Mouse (Mus musculus) hindbrain, embryonic 14.5 days (tissue): ENCODE results near the gene Mbnl1. TPM values are rescaled to one million over a fixed set of nuclear protein-coding genes. Genes with fewer than 3 reads are reported as not detected.
"Not testable (repeated sequence)": the region's sequence is repeated elsewhere in the genome, so short reads cannot be mapped to it uniquely, and the experiment has no call there.

Experiments
- ATAC-seq: fragments of 200-750 bp; cut with Nextera tagmentation; 2 replicates; pipeline ENCODE4 v1.8.0; 2017; ENCODE audit warnings: moderate number of reproducible peaks, mild to moderate bottlenecking, moderate TSS enrichment, moderate library complexity; ENCODE audit not compliant: low FRiP score
- DNase-seq: peaks from one replicate; pipeline ENCODE4 v3.0.0-alpha.2; 2015; ENCODE audit warnings: low spot score
- H3K27ac ChIP-seq: fragments of 300-500 bp; sonication (generic); 2 replicates; pipeline ENCODE4 v1.5.1; 2014; ENCODE audit warnings: mild to moderate bottlenecking, moderate library complexity
- H3K27me3 ChIP-seq: fragments of 300-500 bp; sonication (generic); 2 replicates; pipeline ENCODE4 v1.6.1; 2014; ENCODE audit warnings: mild to moderate bottlenecking, low read length, mixed read lengths; ENCODE audit not compliant: control insufficient read depth, insufficient read depth
- H3K36me3 ChIP-seq: fragments of 300-500 bp; sonication (generic); replicated peaks from 2 replicates; pipeline ENCODE4 v1.6.1; 2014; ENCODE audit not compliant: control insufficient read depth, insufficient read depth
- H3K4me1 ChIP-seq: fragments of 300-500 bp; sonication (generic); replicated peaks from 2 replicates; pipeline ENCODE4 v1.6.1; 2014; ENCODE audit warnings: antibody characterized with exemption, low read length, mixed read lengths; ENCODE audit not compliant: control insufficient read depth, insufficient read depth
- H3K4me2 ChIP-seq: fragments of 300-500 bp; sonication (generic); replicated peaks from 2 replicates; pipeline ENCODE4 v1.6.1; 2014; ENCODE audit warnings: mild to moderate bottlenecking, moderate library complexity
- H3K4me3 ChIP-seq: fragments of 300-500 bp; sonication (generic); replicated peaks from 2 replicates; pipeline ENCODE4 v1.5.1; 2014; ENCODE audit warnings: mild to moderate bottlenecking, low read length
- H3K9ac ChIP-seq: fragments of 300-500 bp; sonication (generic); 2 replicates; pipeline ENCODE4 v1.6.1; 2014
- H3K9me3 ChIP-seq: fragments of 300-500 bp; sonication (generic); 2 replicates; pipeline ENCODE4 v1.6.1; 2016; ENCODE audit warnings: low read length; ENCODE audit not compliant: control insufficient read depth
- WGBS: fragments of 180-500 bp; shearing (Covaris S2); extraction: QIAGEN DNeasy Blood & Tissue Kit; methylation state at CpG from one replicate; pipeline ENCODE4 v1.1.7; 2014; 5-methylcytosine and 5-hydroxymethylcytosine counted together
- polyA plus RNA-seq: library from polyadenylated mRNA; unstranded; fragments of >200 nt; fragmentation: Nextera tagmentation; extraction: Ambion mirVana; gene quantifications from 2 replicates; pipeline ENCODE4 v1.2.1, GENCODE M21; 2014

Gene Mbnl1
- 63.2 TPM in 2 replicates for polyA plus RNA-seq

GRCm38 (mm10) chr3:60472681-60473177 is at the start of gene Mbnl1:
Gene Mbnl1, plus strand, starts transcription at chr3:60472830.
- no peak for DNase-seq
- Histone ChIP-seq H3K27ac (no peak within 1 kb of the TSS), H3K4me3 (no peak within 1 kb of the TSS), H3K27me3 (no peaks in the 10 kb centered on the region), H3K9me3 (no peaks in the 10 kb centered on the region), H3K4me1 (no peaks in the 10 kb centered on the region), H3K36me3 (no peaks in the 10 kb centered on the region), H3K4me2 (no peak within 1 kb of the TSS), H3K9ac (no peak within 1 kb of the TSS)
- no peak for ATAC-seq
- 74% methylated on average over 5 of the region's 5 CpGs for WGBS

GRCm38 (mm10) chr3:60424148-60424547 is 48.5 kb upstream of the Mbnl1 start:
- no peak for ATAC-seq
- H3K27me3 ChIP-seq, result no peaks in the 10 kb centered on the region
- H3K4me2 ChIP-seq, result no peak overlapping the region
- 85% methylated on average over 1 of the region's 1 CpGs for WGBS
- no peak overlapping the region for H3K4me3 ChIP-seq
- H3K36me3 ChIP-seq, result no peaks in the 10 kb centered on the region
- H3K9me3 ChIP-seq, result no peaks in the 10 kb centered on the region
- no peak for DNase-seq
- no peaks in the 10 kb centered on the region for H3K4me1 ChIP-seq
- no peak overlapping the region for H3K9ac ChIP-seq
- no peak overlapping the region for H3K27ac ChIP-seq

GRCm38 (mm10) chr3:60429049-60429448 is 43.6 kb upstream of the Mbnl1 start:
- no peak for ATAC-seq
- no peak for DNase-seq
- no peaks in the 10 kb centered on the region for H3K9me3 ChIP-seq
- H3K27ac ChIP-seq, result no peak overlapping the region
- no peak overlapping the region for H3K9ac ChIP-seq
- H3K4me3 ChIP-seq, result no peak overlapping the region
- H3K4me1 ChIP-seq, result no peaks in the 10 kb centered on the region
- 96% methylated on average over 5 of the region's 5 CpGs for WGBS
- no peaks in the 10 kb centered on the region for H3K27me3 ChIP-seq
- no peak overlapping the region for H3K4me2 ChIP-seq
- no peaks in the 10 kb centered on the region for H3K36me3 ChIP-seq

- H3K4me3 ChIP-seq, result no peak overlapping the region
- no peak for ATAC-seq
- H3K9ac ChIP-seq, result no peak overlapping the region
- DNase-seq, result no peak
- no peaks in the 10 kb centered on the region for H3K9me3 ChIP-seq
- no peak overlapping the region for H3K27ac ChIP-seq
- no peaks in the 10 kb centered on the region for H3K27me3 ChIP-seq
- H3K4me1 ChIP-seq, result no peaks in the 10 kb centered on the region
- H3K4me2 ChIP-seq, result no peak overlapping the region
- H3K36me3 ChIP-seq, result no peaks in the 10 kb centered on the region
Observed at GRCm38 (mm10) chr3:60437254-60437653, 35.4 kb upstream of the Mbnl1 start.

- no peaks in the 10 kb centered on the region for H3K4me1 ChIP-seq
- no peak overlapping the region for H3K27ac ChIP-seq
- H3K4me3 ChIP-seq, result no peak overlapping the region
- WGBS, result 76% methylated on average over 1 of the region's 1 CpGs
- no peak overlapping the region for H3K9ac ChIP-seq
- no peak overlapping the region for H3K4me2 ChIP-seq
- no peaks in the 10 kb centered on the region for H3K9me3 ChIP-seq
- DNase-seq (no peak), ATAC-seq (no peak)
- no peaks in the 10 kb centered on the region for H3K27me3 ChIP-seq
- no peaks in the 10 kb centered on the region for H3K36me3 ChIP-seq
Observed at GRCm38 (mm10) chr3:60437678-60438232, 34.9 kb upstream of the Mbnl1 start.

- Histone ChIP-seq H3K4me2 (no peak overlapping the region), H3K27ac (no peak overlapping the region), H3K4me1 (no peaks in the 10 kb centered on the region), H3K4me3 (no peak overlapping the region), H3K27me3 (no peaks in the 10 kb centered on the region), H3K36me3 (no peaks in the 10 kb centered on the region), H3K9ac (no peak overlapping the region), H3K9me3 (no peaks in the 10 kb centered on the region)
- 100% methylated on average over 1 of the region's 1 CpGs for WGBS
- DNase-seq (no peak), ATAC-seq (no peak)
Observed at GRCm38 (mm10) chr3:60438715-60439114, 33.9 kb upstream of the Mbnl1 start.

- DNase-seq (peak; percentile 32), ATAC-seq (peak; percentile 81; the same call in 1 of the 2 replicates)
- Histone ChIP-seq H3K27ac (peak overlapping the region; percentile 32; the same call in 1 of the 2 replicates), H3K9me3 (no peaks in the 10 kb centered on the region), H3K36me3 (no peaks in the 10 kb centered on the region), H3K4me1 (no peaks in the 10 kb centered on the region), H3K4me3 (no peak overlapping the region), H3K4me2 (no peak overlapping the region), H3K27me3 (no peaks in the 10 kb centered on the region), H3K9ac (no peak overlapping the region)
- 77% methylated on average over 6 of the region's 6 CpGs for WGBS
Observed at GRCm38 (mm10) chr3:60461828-60462521, 10.7 kb upstream of the Mbnl1 start.

- H3K9me3 ChIP-seq, H3K4me3 ChIP-seq, H3K4me2 ChIP-seq, H3K36me3 ChIP-seq, H3K9ac ChIP-seq, H3K27me3 ChIP-seq, ATAC-seq, H3K4me1 ChIP-seq, H3K27ac ChIP-seq, DNase-seq: not testable (repeated sequence)
- WGBS, result 71% methylated on average over 2 of the region's 3 CpGs
Observed at GRCm38 (mm10) chr3:60468667-60469066, 4.0 kb upstream of the Mbnl1 start.

- ATAC-seq, H3K9me3 ChIP-seq, H3K4me3 ChIP-seq, H3K27ac ChIP-seq, H3K4me1 ChIP-seq, DNase-seq, H3K27me3 ChIP-seq, H3K4me2 ChIP-seq, H3K36me3 ChIP-seq, H3K9ac ChIP-seq: not testable (repeated sequence)
- WGBS, result 76% methylated on average over 2 of the region's 3 CpGs
Observed at GRCm38 (mm10) chr3:60469170-60469805, 3.3 kb upstream of the Mbnl1 start.
